Mouse (Mus musculus) stomach, embryonic 15.5 days (tissue): ENCODE measurements at regions not wholly inside any gene's neighbourhood (a gene's known extent, or its start where the extent isn't known, plus 50 kb on each side); places are given as distances from the start of the nearest gene placed in this dataset.
A peak's percentile ranks its signal among the peaks of the same experiment; 100 is the strongest.

ENCODE experiments used
- ATAC-seq: fragments of 200-750 bp; cut with Nextera tagmentation; 2 replicates; pipeline ENCODE4 v1.8.0; 2017; ENCODE audit warnings: low read depth, moderate number of reproducible peaks, moderate TSS enrichment; ENCODE audit not compliant: insufficient read depth, low FRiP score
- H3K27ac ChIP-seq: fragments of 300-500 bp; sonication (generic); 2 replicates; pipeline ENCODE4 v1.5.1; 2015; ENCODE audit warnings: mild to moderate bottlenecking, inconsistent platforms
- H3K27me3 ChIP-seq: fragments of 300-500 bp; sonication (generic); replicated peaks from 2 replicates; pipeline ENCODE4 v1.6.1; 2015; ENCODE audit warnings: inconsistent platforms
- H3K36me3 ChIP-seq: fragments of 300-500 bp; sonication (generic); 2 replicates; pipeline ENCODE4 v1.6.1; 2015; ENCODE audit warnings: inconsistent platforms
- H3K4me1 ChIP-seq: fragments of 300-500 bp; sonication (generic); 2 replicates; pipeline ENCODE4 v1.6.1; 2015; ENCODE audit warnings: inconsistent platforms
- H3K4me2 ChIP-seq: fragments of 300-500 bp; sonication (generic); 2 replicates; pipeline ENCODE4 v1.6.1; 2015; ENCODE audit warnings: mild to moderate bottlenecking, inconsistent platforms
- H3K4me3 ChIP-seq: fragments of 300-500 bp; sonication (generic); replicated peaks from 2 replicates; pipeline ENCODE4 v1.5.1; 2015; ENCODE audit warnings: inconsistent platforms
- H3K9ac ChIP-seq: fragments of 300-500 bp; sonication (generic); 2 replicates; pipeline ENCODE4 v1.6.1; 2015; ENCODE audit warnings: inconsistent platforms
- H3K9me3 ChIP-seq: fragments of 300-500 bp; sonication (generic); 2 replicates; pipeline ENCODE4 v1.6.1; 2016; ENCODE audit warnings: inconsistent platforms
- WGBS: fragments of 180-500 bp; shearing (Covaris S2); methylation state at CpG from one replicate; pipeline ENCODE4 v1.1.7; 2015; 5-methylcytosine and 5-hydroxymethylcytosine counted together

DNA sequence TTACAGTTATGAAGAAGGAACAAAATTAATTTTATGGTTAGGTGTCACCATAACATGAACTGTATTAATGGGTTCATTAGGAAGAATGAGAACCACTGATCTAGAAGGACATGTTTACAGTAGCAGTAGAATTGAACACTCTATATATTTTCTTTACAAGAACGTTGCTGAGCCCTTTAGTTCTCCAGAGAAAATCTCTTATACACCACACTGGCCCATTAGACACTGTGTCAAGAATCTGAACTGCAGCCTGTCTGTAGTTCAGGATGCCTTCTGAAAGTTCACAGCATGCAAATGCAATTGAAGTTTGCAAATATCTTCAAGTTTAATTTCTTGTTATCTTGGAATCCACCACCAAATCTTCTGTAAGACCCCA lies 307.6 kb downstream of the Phf14 start:
- 31% methylated on average over 1 of the region's 1 CpGs for WGBS
- no peak overlapping the region for H3K9ac ChIP-seq
- H3K4me3 ChIP-seq: no peak overlapping the region
- H3K9me3 ChIP-seq: no peaks in the 10 kb centered on the region
- H3K36me3 ChIP-seq: no peaks in the 10 kb centered on the region
- no peaks in the 10 kb centered on the region for H3K27me3 ChIP-seq
- no peak overlapping the region for H3K4me2 ChIP-seq
- H3K27ac ChIP-seq: no peak overlapping the region
- no peak; the same call in 1 of the 2 replicates for ATAC-seq
- H3K4me1 ChIP-seq: no peaks in the 10 kb centered on the region

DNA sequence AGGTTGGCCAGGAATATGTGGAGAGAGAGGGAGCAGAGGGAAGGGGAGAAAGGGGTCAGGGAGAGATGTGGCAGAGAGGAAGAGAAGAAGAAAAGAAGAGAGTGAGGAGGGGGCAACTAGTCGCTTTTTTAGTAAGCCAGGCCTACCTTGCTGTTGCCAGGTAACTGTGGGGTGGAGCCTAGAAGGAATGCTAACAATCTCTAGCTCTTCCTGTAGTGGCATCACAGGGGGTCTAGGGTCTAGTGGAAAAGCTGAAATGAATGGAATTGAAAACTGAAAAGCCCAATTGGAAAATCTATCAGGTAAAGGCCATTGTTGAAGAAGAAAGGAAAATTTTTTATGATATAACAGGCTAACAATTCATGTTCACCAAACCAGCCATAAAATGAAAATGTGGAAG lies 336.5 kb downstream of the Phf14 start:
- no peak overlapping the region for H3K27ac ChIP-seq
- H3K4me3 ChIP-seq: no peak overlapping the region
- 15% methylated on average over 1 of the region's 1 CpGs for WGBS
- H3K9ac ChIP-seq: no peak overlapping the region
- no peaks in the 10 kb centered on the region for H3K36me3 ChIP-seq
- no peak for ATAC-seq
- no peaks in the 10 kb centered on the region for H3K9me3 ChIP-seq
- no peaks in the 10 kb centered on the region for H3K27me3 ChIP-seq
- H3K4me2 ChIP-seq: no peak overlapping the region
- H3K4me1 ChIP-seq: no peaks in the 10 kb centered on the region

DNA sequence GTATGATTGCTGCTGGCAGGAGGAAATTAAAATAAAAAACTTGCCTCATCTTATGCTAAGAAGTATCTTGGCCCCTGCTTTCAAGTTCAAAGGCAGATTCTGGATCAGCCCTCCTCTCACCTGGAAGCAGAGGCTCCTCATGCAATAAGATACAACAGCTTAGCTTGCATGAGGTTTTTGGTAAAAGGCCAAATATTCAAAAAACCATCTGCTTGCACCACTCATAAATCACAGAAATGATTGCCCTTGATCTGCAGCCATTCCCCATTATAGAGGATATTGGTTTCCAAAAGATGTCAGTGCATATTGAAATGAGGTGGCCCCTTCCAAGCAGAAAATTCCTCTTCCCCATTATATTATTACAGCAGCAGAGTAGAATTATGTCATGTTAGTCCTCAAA lies 340.4 kb downstream of the Phf14 start:
- no peaks in the 10 kb centered on the region for H3K4me1 ChIP-seq
- no peaks in the 10 kb centered on the region for H3K36me3 ChIP-seq
- H3K27ac ChIP-seq: no peak overlapping the region
- H3K9ac ChIP-seq: no peak overlapping the region
- H3K4me2 ChIP-seq: no peak overlapping the region
- H3K27me3 ChIP-seq: no peaks in the 10 kb centered on the region
- H3K9me3 ChIP-seq: no peaks in the 10 kb centered on the region
- H3K4me3 ChIP-seq: no peak overlapping the region
- ATAC-seq: no peak

DNA sequence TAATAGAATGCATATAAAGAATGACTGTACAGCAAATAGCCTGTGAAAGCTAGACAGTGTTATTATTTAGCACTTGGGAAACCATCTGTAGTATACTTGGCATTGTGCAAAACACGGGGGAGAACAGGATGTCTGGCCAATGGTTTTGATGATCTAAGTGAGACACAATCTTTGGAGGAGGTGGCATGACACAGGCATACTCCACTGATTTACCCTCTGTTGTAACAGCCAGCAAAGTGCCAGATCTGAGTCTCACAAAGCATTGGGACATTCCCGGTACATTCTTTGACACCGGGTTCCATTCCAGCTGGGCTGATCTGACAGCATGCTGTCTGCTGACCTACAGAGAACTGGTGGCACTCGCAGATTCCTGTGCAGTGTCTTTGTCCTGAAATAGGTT lies 341.0 kb downstream of the Phf14 start:
- no peak overlapping the region for H3K4me2 ChIP-seq
- no peaks in the 10 kb centered on the region for H3K4me1 ChIP-seq
- 78% methylated on average over 4 of the region's 4 CpGs for WGBS
- H3K4me3 ChIP-seq: no peak overlapping the region
- H3K27me3 ChIP-seq: no peaks in the 10 kb centered on the region
- H3K9ac ChIP-seq: no peak overlapping the region
- H3K9me3 ChIP-seq: no peaks in the 10 kb centered on the region
- no peak overlapping the region for H3K27ac ChIP-seq
- H3K36me3 ChIP-seq: no peaks in the 10 kb centered on the region
- ATAC-seq: no peak

DNA sequence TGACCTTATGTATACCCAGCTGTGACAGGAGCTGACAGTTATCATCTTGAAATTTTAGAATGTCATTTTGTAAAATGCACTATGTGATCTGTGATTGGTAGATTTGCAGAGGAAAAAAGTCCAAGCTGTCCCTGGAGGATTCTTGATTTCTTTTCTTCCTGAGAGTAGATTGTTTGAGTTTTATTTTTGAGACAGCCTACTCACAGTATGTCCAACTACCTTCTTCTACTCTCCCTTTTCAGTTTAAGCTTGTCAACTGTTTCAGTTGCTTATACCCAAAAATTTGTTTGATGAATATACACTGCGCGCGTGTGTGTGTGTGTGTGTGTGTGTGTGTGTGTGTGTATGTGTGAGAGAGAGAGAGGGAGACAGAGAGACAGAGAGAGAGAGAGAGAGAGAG lies 346.9 kb downstream of the Phf14 start:
- H3K36me3 ChIP-seq: no peaks in the 10 kb centered on the region
- H3K4me1 ChIP-seq: no peaks in the 10 kb centered on the region
- H3K27ac ChIP-seq: no peak overlapping the region
- H3K9ac ChIP-seq: no peak overlapping the region
- no peaks in the 10 kb centered on the region for H3K27me3 ChIP-seq
- H3K4me3 ChIP-seq: no peak overlapping the region
- H3K9me3 ChIP-seq: no peaks in the 10 kb centered on the region
- no peak overlapping the region for H3K4me2 ChIP-seq
- no peak for ATAC-seq
- 87% methylated on average over 3 of the region's 3 CpGs for WGBS

DNA sequence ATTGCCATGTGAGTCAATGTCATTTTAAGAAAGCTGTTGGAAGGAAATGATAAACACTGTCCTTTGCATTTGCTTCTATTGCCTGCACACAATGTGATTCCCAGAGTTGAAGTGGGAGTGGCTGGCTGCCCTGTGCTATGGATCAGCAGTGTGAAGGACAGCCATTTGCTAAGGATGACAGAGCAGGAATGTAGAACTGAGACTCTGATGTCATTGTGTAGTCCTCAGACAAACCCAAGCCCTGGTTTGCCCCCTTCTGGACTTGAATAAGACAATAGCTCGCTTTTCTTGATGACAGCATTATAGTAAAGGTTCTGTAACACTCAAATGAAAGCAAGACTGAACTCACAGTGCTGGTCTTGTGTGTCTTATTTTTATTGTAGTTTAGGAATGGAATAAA lies 347.8 kb downstream of the Phf14 start:
- H3K4me3 ChIP-seq: no peak overlapping the region
- no peaks in the 10 kb centered on the region for H3K4me1 ChIP-seq
- H3K9ac ChIP-seq: no peak overlapping the region
- H3K4me2 ChIP-seq: no peak overlapping the region
- H3K27ac ChIP-seq: no peak overlapping the region
- WGBS: 86% methylated on average over 1 of the region's 1 CpGs
- H3K27me3 ChIP-seq: no peaks in the 10 kb centered on the region
- no peaks in the 10 kb centered on the region for H3K36me3 ChIP-seq
- no peaks in the 10 kb centered on the region for H3K9me3 ChIP-seq
- no peak for ATAC-seq

DNA sequence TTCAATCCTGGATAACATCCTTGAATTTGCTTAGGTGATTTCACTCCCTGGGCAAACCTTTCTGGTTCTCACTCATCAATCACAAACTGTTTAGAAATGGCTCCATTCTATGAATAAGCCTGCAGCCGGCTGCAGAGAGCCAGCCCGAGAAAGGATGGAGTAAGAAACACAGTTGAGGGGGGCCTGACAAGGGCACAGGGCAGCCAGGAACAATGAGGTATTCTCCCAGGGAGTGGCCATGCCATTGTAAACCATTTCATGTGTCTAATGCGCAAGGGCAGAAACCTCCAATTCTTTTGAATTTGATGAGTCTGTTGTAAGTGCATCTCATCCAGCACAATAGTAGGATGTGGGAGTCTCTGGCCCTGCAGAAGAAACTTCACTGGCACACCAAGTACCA lies 350.7 kb downstream of the Phf14 start:
- H3K4me1 ChIP-seq: no peaks in the 10 kb centered on the region
- no peak overlapping the region for H3K4me3 ChIP-seq
- 64% methylated on average over 3 of the region's 3 CpGs for WGBS
- H3K27ac ChIP-seq: no peak overlapping the region
- H3K9me3 ChIP-seq: no peaks in the 10 kb centered on the region
- no peak for ATAC-seq
- no peak overlapping the region for H3K9ac ChIP-seq
- no peaks in the 10 kb centered on the region for H3K27me3 ChIP-seq
- no peak overlapping the region for H3K4me2 ChIP-seq
- no peaks in the 10 kb centered on the region for H3K36me3 ChIP-seq

DNA sequence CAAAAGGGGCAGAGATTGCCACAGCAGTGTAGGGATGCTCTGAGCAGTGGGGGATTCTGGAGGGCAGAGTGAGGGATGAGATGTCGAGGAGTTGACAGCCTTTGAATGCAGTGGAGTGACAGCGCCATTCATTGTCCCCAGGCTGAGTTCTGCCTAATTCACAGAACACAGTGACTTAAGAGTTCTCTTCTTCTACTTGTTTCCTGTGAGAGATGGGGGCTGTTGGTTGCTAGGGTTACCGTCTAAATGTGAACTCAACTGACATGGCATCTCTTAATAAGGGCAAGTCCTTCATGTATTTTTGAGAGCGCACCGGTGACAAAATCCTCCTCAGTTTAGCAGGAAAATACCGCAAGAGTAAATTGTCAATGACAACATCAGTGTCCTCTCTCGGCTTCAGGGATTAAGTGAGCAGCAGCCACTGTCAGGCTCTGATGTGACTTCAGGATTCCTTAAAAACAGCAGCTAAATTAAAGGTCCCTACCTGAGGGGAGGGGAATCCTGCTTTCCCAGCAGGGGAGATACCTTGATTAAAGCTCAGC lies 351.4 kb downstream of the Phf14 start:
- 78% methylated on average over 7 of the region's 7 CpGs for WGBS

DNA sequence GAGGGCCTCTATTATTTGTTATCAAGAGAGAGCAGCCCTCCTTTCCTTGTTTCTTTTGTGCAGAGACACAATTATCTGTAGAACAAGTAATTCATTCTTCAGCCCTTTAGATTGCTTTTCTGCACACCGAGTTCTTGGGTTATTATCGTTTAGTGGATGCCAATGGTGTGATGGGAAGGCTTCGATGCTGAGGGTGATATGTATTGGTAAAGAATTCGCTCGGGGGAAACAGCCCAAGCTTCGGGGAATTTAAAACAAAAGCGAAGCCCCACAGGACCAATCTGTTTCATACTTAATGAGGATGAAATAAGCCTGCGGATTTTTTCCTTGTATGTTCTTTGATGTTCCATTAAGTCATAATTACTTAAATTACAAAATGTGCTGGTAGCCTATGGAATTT lies 352.0 kb downstream of the Phf14 start:
- Histone ChIP-seq H3K4me1 (no peaks in the 10 kb centered on the region), H3K36me3 (no peaks in the 10 kb centered on the region), H3K27ac (no peak overlapping the region), H3K4me2 (no peak overlapping the region), H3K9me3 (no peaks in the 10 kb centered on the region), H3K9ac (no peak overlapping the region), H3K27me3 (no peaks in the 10 kb centered on the region), H3K4me3 (no peak overlapping the region)
- 85% methylated on average over 8 of the region's 8 CpGs for WGBS
- no peak for ATAC-seq

More for the DNA sequence above, 351.4 kb downstream of the Phf14 start:
- ATAC-seq: no peak
- no peak overlapping the region for H3K4me2 ChIP-seq
- no peak overlapping the region for H3K4me3 ChIP-seq
- no peak overlapping the region for H3K9ac ChIP-seq
- no peaks in the 10 kb centered on the region for H3K27me3 ChIP-seq
- no peak overlapping the region for H3K27ac ChIP-seq
- H3K9me3 ChIP-seq: no peaks in the 10 kb centered on the region
- no peaks in the 10 kb centered on the region for H3K4me1 ChIP-seq
- H3K36me3 ChIP-seq: no peaks in the 10 kb centered on the region

DNA sequence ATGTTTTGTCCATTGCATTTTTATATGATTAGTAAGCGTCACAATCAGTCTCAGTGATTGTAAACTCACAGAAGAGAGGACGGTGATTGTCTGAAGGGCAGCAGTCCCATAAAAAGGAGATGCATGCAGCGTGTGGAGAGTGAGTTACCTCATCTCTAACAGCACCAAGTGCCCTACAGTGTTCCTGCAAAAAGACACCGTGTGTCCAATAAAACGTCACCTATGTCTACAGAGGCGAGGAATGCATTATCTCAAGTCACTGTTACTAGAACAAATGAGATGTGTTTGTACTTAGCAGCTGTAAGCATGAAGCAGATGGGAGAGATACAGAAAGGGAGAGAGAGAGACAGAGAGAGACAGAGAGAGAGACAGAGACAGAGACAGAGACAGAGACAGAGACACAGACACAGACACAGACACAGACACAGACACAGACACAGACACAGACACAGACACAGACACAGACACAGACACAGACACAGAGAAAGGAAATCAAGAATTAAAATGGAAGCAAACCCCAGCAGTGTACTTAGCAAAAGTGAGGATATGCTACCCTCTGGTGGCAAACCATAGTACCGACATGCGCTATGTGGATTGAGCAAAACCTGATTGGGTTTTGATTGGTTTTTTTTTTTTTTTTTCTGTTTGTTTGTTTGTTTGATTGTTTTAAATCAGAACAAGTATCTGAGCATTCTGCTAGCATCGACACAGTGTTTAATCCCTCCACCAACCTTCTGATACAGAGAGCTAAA lies 352.9 kb downstream of the Phf14 start:
- WGBS: 34% methylated on average over 9 of the region's 9 CpGs

More for the DNA sequence above, 352.9 kb downstream of the Phf14 start:
- Histone ChIP-seq H3K9me3 (no peaks in the 10 kb centered on the region), H3K4me1 (no peaks in the 10 kb centered on the region), H3K4me2 (no peak overlapping the region), H3K4me3 (no peak overlapping the region), H3K36me3 (no peaks in the 10 kb centered on the region), H3K27me3 (no peaks in the 10 kb centered on the region), H3K9ac (no peak overlapping the region), H3K27ac (no peak overlapping the region)
- ATAC-seq: peak; percentile 70; the same call in 1 of the 2 replicates
